Mouse (Mus musculus) cerebellum, adult 2 months (tissue): ENCODE data around the gene Srpr.

Experiments used
- CTCF ChIP-seq: fragments of 200-500 bp; IDR thresholded peaks from 2 replicates; pipeline ENCODE4 v1.5.1; 2011; ENCODE audit warnings: low read depth, mild to moderate bottlenecking, control low read depth, low read length, moderate library complexity, borderline replicate concordance; ENCODE audit not compliant: insufficient read depth
- POLR2A ChIP-seq: fragments of 200-500 bp; IDR thresholded peaks from 2 replicates; pipeline ENCODE4 v1.6.1; 2011; ENCODE audit warnings: low read length, control low read depth, borderline replicate concordance; ENCODE audit not compliant: insufficient read depth

GRCm38 (mm10) chr9:35223466-35223865, 23.5 kb downstream of the Srpr start:
- TF ChIP-seq CTCF (no peak), POLR2A (no peak)
